ENCODE assay signal across 8 mouse cellular contexts in genomic region chr16:18687367-18687766, GRCm38 (mm10). TPM values are rescaled to one million over a fixed set of nuclear protein-coding genes. Genes with fewer than 3 reads are reported as not detected.
DNase-seq lines count a peak whose midpoint lies in the region; ATAC-seq and TF ChIP-seq lines count a peak whose summit lies in the region.

No protein-coding gene starts in this region.

- peak overlapping the region; percentile 66 for H3K4me2 ChIP-seq in heart, embryonic 13.5 days
- peak overlapping the region; percentile 55 for H3K4me2 ChIP-seq in kidney, embryonic 15.5 days
- peak overlapping the region; percentile 43 for H3K4me2 ChIP-seq in liver, embryonic 14.5 days (ENCODE audit: low read depth)
- peak overlapping the region; percentile 57 for H3K4me2 ChIP-seq in stomach, postnatal 0 days (replicated peaks; ENCODE audit: low read depth)

- H3K9me3 ChIP-seq in heart, embryonic 13.5 days: no peaks in the 10 kb centered on the region
- no peaks in the 10 kb centered on the region for H3K9me3 ChIP-seq in kidney, embryonic 15.5 days (replicated peaks)
- no peaks in the 10 kb centered on the region for H3K9me3 ChIP-seq in liver, embryonic 14.5 days (ENCODE audit: control insufficient read depth, low read length)
- H3K9me3 ChIP-seq in stomach, postnatal 0 days (ENCODE audit: control insufficient read depth, low read length): no peaks in the 10 kb centered on the region

- peak overlapping the region; percentile 16; the same call in 1 of the 2 replicates for H3K4me3 ChIP-seq in embryonic fibroblast, embryonic 13.5 days (ENCODE audit: insufficient read depth, low read length)
- peak overlapping the region; percentile 35 for H3K4me3 ChIP-seq in heart, embryonic 13.5 days
- peak overlapping the region; percentile 28 for H3K4me3 ChIP-seq in kidney, embryonic 15.5 days (replicated peaks)
- no peak overlapping the region for H3K4me3 ChIP-seq in liver, embryonic 14.5 days (ENCODE audit: insufficient read depth in 1 of 2, low read depth in 2 of 2, low read length in 2 of 2)
- H3K4me3 ChIP-seq in stomach, postnatal 0 days (ENCODE audit: low read depth, low read length): peak overlapping the region; percentile 23

- TF ChIP-seq EP300 in liver, embryonic 14.5 days (IDR thresholded peaks at IDR 0.05; ENCODE audit: low read depth): no peak
- no peak for TF ChIP-seq EP300 in stomach, postnatal 0 days (optimal IDR thresholded peaks at IDR 0.05)

- no peaks in the 10 kb centered on the region for H3K27me3 ChIP-seq in heart, embryonic 13.5 days (replicated peaks)
- H3K27me3 ChIP-seq in kidney, embryonic 15.5 days: no peaks in the 10 kb centered on the region; the same call in 1 of the 2 replicates
- no peaks in the 10 kb centered on the region for H3K27me3 ChIP-seq in liver, embryonic 14.5 days (ENCODE audit: control insufficient read depth, insufficient read depth, low read length)
- H3K27me3 ChIP-seq in stomach, postnatal 0 days (ENCODE audit: control insufficient read depth, insufficient read depth, low read length): no peaks in the 10 kb centered on the region

- DNase-seq in B cell, adult 2 months: peak; percentile 67 to 68
- DNase-seq in brain, adult 2 months (ENCODE audit: low read depth, low spot score): peak; percentile 86
- peak in 2 of 3 experiments; percentile 28 to 37 for DNase-seq in liver, embryonic 14.5 days (ENCODE audit: low read depth in 3 of 3, low spot score in 3 of 3)
- peak; percentile 53 to 55 for DNase-seq in natural killer cell, adult 2 months (ENCODE audit: low spot score in 2 of 2)
- DNase-seq in stomach, postnatal 0 days (ENCODE audit: low spot score): peak; percentile 81

- no peak for TF ChIP-seq POLR2A in embryonic fibroblast, embryonic 13.5 days (IDR thresholded peaks at IDR 0.05; ENCODE audit: low read depth, low read length)

- ATAC-seq in heart, embryonic 13.5 days (ENCODE audit: extremely low read depth, insufficient number of reproducible peaks, low FRiP score, low TSS enrichment): no peak
- peak; percentile 46 for ATAC-seq in kidney, embryonic 15.5 days (replicated peaks; ENCODE audit: low FRiP score)
- ATAC-seq in liver, embryonic 14.5 days (ENCODE audit: insufficient read depth): peak; percentile 62; the same call in 1 of the 2 replicates
- ATAC-seq in stomach, postnatal 0 days (ENCODE audit: low FRiP score, low TSS enrichment): peak; percentile 85

- H3K4me1 ChIP-seq in embryonic fibroblast, embryonic 13.5 days (ENCODE audit: control insufficient read depth, insufficient read depth, low read length): peaks cover 11% of the 10 kb centered on the region; the same call in 1 of the 2 replicates
- peaks cover 23% of the 10 kb centered on the region for H3K4me1 ChIP-seq in heart, embryonic 13.5 days
- peaks cover 30% of the 10 kb centered on the region for H3K4me1 ChIP-seq in kidney, embryonic 15.5 days
- H3K4me1 ChIP-seq in liver, embryonic 14.5 days (replicated peaks; ENCODE audit: control insufficient read depth in 2 of 2, insufficient read depth in 2 of 2, low read length in 1 of 2): 0 out of 4 replicates have a peak, but pooled peaks cover 0 to 2% of the 10 kb centered on the region in 2 experiments
- H3K4me1 ChIP-seq in stomach, postnatal 0 days (replicated peaks; ENCODE audit: control insufficient read depth, insufficient read depth): no peaks in the 10 kb centered on the region

- WGBS in heart, embryonic 13.5 days: 9% methylated on average over 8 of the region's 8 CpGs
- 3% methylated on average over 8 of the region's 8 CpGs for WGBS in kidney, embryonic 15.5 days
- 3% methylated on average over 8 of the region's 8 CpGs for WGBS in liver, embryonic 14.5 days (ENCODE audit: insufficient replicate concordance)
- WGBS in stomach, postnatal 0 days: 10% methylated on average over 8 of the region's 8 CpGs

- H3K27ac ChIP-seq in embryonic fibroblast, embryonic 13.5 days (ENCODE audit: insufficient read depth, low read length): peak overlapping the region; percentile 99
- peak overlapping the region; percentile 82 for H3K27ac ChIP-seq in heart, embryonic 13.5 days (replicated peaks)
- peak overlapping the region; percentile 84 for H3K27ac ChIP-seq in kidney, embryonic 15.5 days
- no peak overlapping the region for H3K27ac ChIP-seq in liver, embryonic 14.5 days
- H3K27ac ChIP-seq in stomach, postnatal 0 days (replicated peaks): peak overlapping the region; percentile 89

- TF ChIP-seq CTCF in embryonic fibroblast, embryonic 13.5 days (IDR thresholded peaks at IDR 0.05; ENCODE audit: borderline replicate concordance, insufficient read depth, low read length): peak; percentile 69; the same call in 1 of the 2 replicates
- peak; percentile 80 for TF ChIP-seq CTCF in liver, embryonic 14.5 days (IDR thresholded peaks at IDR 0.05; ENCODE audit: low read depth)
- peak; percentile 87 for TF ChIP-seq CTCF in stomach, postnatal 0 days (IDR thresholded peaks at IDR 0.05; ENCODE audit: low read depth)

- H3K36me3 ChIP-seq in heart, embryonic 13.5 days: no peaks in the 10 kb centered on the region
- no peaks in the 10 kb centered on the region for H3K36me3 ChIP-seq in kidney, embryonic 15.5 days
- no peaks in the 10 kb centered on the region for H3K36me3 ChIP-seq in liver, embryonic 14.5 days (replicated peaks; ENCODE audit: control insufficient read depth, insufficient read depth, low read depth)
- H3K36me3 ChIP-seq in stomach, postnatal 0 days (ENCODE audit: control insufficient read depth, insufficient read depth, low read length): no peaks in the 10 kb centered on the region

- H3K9ac ChIP-seq in heart, embryonic 13.5 days: peak overlapping the region; percentile 70
- H3K9ac ChIP-seq in kidney, embryonic 15.5 days: no peak overlapping the region
- H3K9ac ChIP-seq in liver, embryonic 14.5 days (replicated peaks): no peak overlapping the region
- 0 out of 2 replicates have a peak overlapping the region, but pooled peaks have one; percentile 47 for H3K9ac ChIP-seq in stomach, postnatal 0 days (ENCODE audit: low read length)

RNA-seq across cellular contexts. Expression of gene Sept5, which starts 57.6 kb away (rescaled TPM):
- 82.3 and 89.3 TPM in 2 replicates for polyA plus RNA-seq in embryonic fibroblast, embryonic 13.5 days (2011; ENCODE audit: insufficient read length, low read depth, missing spikeins)
- 8.8 TPM in 2 replicates for polyA plus RNA-seq in heart, embryonic 13.5 days (2015; fragmentation: Nextera tagmentation; extraction: Ambion mirVana)
- 16.3 and 17.1 TPM in 2 replicates for polyA plus RNA-seq in kidney, embryonic 15.5 days (2015; fragmentation: Nextera tagmentation; extraction: Ambion mirVana)
- 2.0 and 2.2 TPM in 2 replicates for polyA plus RNA-seq in liver, embryonic 14.5 days (2012; rRNA removed)
- polyA plus RNA-seq in liver, embryonic 14.5 days (2014; fragmentation: Nextera tagmentation; extraction: Ambion mirVana): 1.6 and 1.9 TPM in 2 replicates
- polyA plus RNA-seq in stomach, postnatal 0 days (2015; fragmentation: Nextera tagmentation; extraction: Ambion mirVana): 38.0 and 38.8 TPM in 2 replicates

Comparison
In these comparisons a context has a peak if more than half of its experiments do, and no peak if none do; other contexts are left out.
1. DNase-seq: peak in every context shown above with its lines; median percentile 86 in brain, adult 2 months; 81 in stomach, postnatal 0 days; 68 in B cell, adult 2 months; 54 in natural killer cell, adult 2 months; 32 in liver, embryonic 14.5 days.
2. H3K4me3 ChIP-seq: peak in embryonic fibroblast, embryonic 13.5 days (single experiment), heart, embryonic 13.5 days (single experiment), kidney, embryonic 15.5 days (single experiment) and stomach, postnatal 0 days (single experiment); none in liver, embryonic 14.5 days (0 of 2).
3. H3K9ac ChIP-seq: peak in heart, embryonic 13.5 days (single experiment) and stomach, postnatal 0 days (single experiment); none in kidney, embryonic 15.5 days (single experiment) and liver, embryonic 14.5 days (single experiment).
4. Peak in every context shown above with its lines, with median percentiles within 50 percentile points of each other: CTCF ChIP-seq and H3K4me2 ChIP-seq.